In the genomic region with DNA sequence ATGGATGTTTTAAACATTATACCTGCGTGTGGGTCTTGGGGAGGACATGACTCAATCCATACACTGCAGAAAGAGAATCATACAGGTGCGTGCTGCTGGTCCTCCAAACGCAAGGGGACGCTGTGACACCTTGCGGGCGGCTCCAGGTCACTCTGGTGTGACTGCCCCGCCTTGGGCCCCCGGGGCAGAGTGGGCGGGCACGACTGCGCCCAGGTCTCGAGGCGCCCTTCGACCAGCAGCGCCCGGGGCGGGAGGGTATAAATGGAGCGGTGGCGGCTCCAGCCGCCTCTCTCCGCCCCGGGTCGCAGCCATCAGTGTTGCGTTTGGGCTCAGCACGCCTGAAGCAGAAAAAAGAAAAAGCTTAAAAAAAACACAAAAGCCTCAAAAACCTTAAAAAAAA, we compare ENCODE assay signal across 8 mouse cellular contexts. TPM values are rescaled to one million over a fixed set of nuclear protein-coding genes. Genes with fewer than 3 reads are reported as not detected.
A peak's percentile ranks its signal among the peaks of the same experiment; 100 is the strongest.
DNase-seq lines count a peak whose midpoint lies in the region; ATAC-seq lines count a peak whose summit lies in the region.

No protein-coding gene starts in this region.

- H3K27ac ChIP-seq in hindbrain, embryonic 14.5 days = peak overlapping the region; percentile 48; the same call in 1 of the 2 replicates

- H3K4me3 ChIP-seq in hindbrain, embryonic 14.5 days (replicated peaks; ENCODE audit: low read length) = peak overlapping the region; percentile 45

- peak; percentile 85 for DNase-seq in T-cell, adult 2 months (ENCODE audit: low spot score)
- DNase-seq in cerebellum, postnatal 25 days = peak; percentile 91 to 95
- DNase-seq in frontal cortex, postnatal 25 days (ENCODE audit: low spot score in 2 of 2) = peak; percentile 66 to 83
- peak; percentile 87 for DNase-seq in hindbrain, embryonic 14.5 days (ENCODE audit: low spot score)
- peak; percentile 73 to 81 for DNase-seq in layer of hippocampus, postnatal 25 days (ENCODE audit: extremely low spot score in 1 of 2, low spot score in 1 of 2)
- peak; percentile 92 for DNase-seq in lung, postnatal 25 days (ENCODE audit: low spot score)
- peak; percentile 74 for DNase-seq in retina, adult 2 months (ENCODE audit: low read depth, low spot score)
- DNase-seq in thymus, postnatal 25 days = peak; percentile 89

- no peaks in the 10 kb centered on the region for H3K9me3 ChIP-seq in hindbrain, embryonic 14.5 days (ENCODE audit: control insufficient read depth, low read length)

- H3K36me3 ChIP-seq in hindbrain, embryonic 14.5 days (replicated peaks; ENCODE audit: control insufficient read depth, insufficient read depth) = peaks cover 10% of the 10 kb centered on the region

- no peaks in the 10 kb centered on the region for H3K27me3 ChIP-seq in hindbrain, embryonic 14.5 days (ENCODE audit: control insufficient read depth, insufficient read depth, low read length)

- peaks cover 27% of the 10 kb centered on the region for H3K4me1 ChIP-seq in hindbrain, embryonic 14.5 days (replicated peaks; ENCODE audit: control insufficient read depth, insufficient read depth, low read length)

- under 1% methylated on average over 25 of the region's 25 CpGs for WGBS in hindbrain, embryonic 14.5 days

- H3K4me2 ChIP-seq in hindbrain, embryonic 14.5 days (replicated peaks) = peak overlapping the region; percentile 89

- peak overlapping the region; percentile 60 for H3K9ac ChIP-seq in hindbrain, embryonic 14.5 days

- ATAC-seq in hindbrain, embryonic 14.5 days (ENCODE audit: low FRiP score) = peak; percentile 93

RNA-seq across cellular contexts. Expression of a gene that starts 20.3 kb away (rescaled TPM):
- 32.9 and 33.6 TPM in 2 replicates for polyA plus RNA-seq in hindbrain, embryonic 14.5 days (2014; fragmentation: Nextera tagmentation; extraction: Ambion mirVana)
- 10 to 100 TPM; 46.3 to 46.5 TPM for total RNA-seq in layer of hippocampus, postnatal 25 days (2021)

RNA-seq across cellular contexts. Expression of a gene that starts 40.9 kb away (rescaled TPM):
- polyA plus RNA-seq in hindbrain, embryonic 14.5 days (2014; fragmentation: Nextera tagmentation; extraction: Ambion mirVana) = 0.15 TPM in 1 of 2 replicates, not detected in the other
- not detected for total RNA-seq in layer of hippocampus, postnatal 25 days (2021)

RNA-seq across cellular contexts. Expression of a gene that starts 49.1 kb away (rescaled TPM):
- polyA plus RNA-seq in hindbrain, embryonic 14.5 days (2014; fragmentation: Nextera tagmentation; extraction: Ambion mirVana) = 6.8 and 8.2 TPM in 2 replicates
- 1 to 10 TPM; 3.9 to 4.8 TPM for total RNA-seq in layer of hippocampus, postnatal 25 days (2021)

Comparison
In these comparisons a context has a peak if more than half of its experiments do, and no peak if none do; other contexts are left out.
1. Peak in every context shown above with its lines: DNase-seq, ATAC-seq, H3K4me3 ChIP-seq and H3K27ac ChIP-seq.